Mouse (Mus musculus): ENCODE results near the gene Rnf150. TPM values are rescaled to one million over a fixed set of nuclear protein-coding genes. Genes with fewer than 3 reads are reported as not detected.
A peak's percentile ranks its signal among the peaks of the same experiment; 100 is the strongest.

Rnf150 gene
- polyA plus RNA-seq, 1 experiment: 2.0 TPM

GRCm38 (mm10) chr8:82916851-82917539, 53.8 kb downstream of the Rnf150 start:
- TF ChIP-seq TCF12 (IDR thresholded peaks at IDR 0.05; ENCODE audit: insufficient read depth, poor library complexity, severe bottlenecking): no peak
- TF ChIP-seq CEBPB (IDR thresholded peaks at IDR 0.05; ENCODE audit: insufficient read depth, poor library complexity, severe bottlenecking): no peak
- no peak for TF ChIP-seq SRF (IDR thresholded peaks at IDR 0.05; ENCODE audit: control insufficient read depth, insufficient read length, low read depth)
- no peak for TF ChIP-seq MYOG (IDR thresholded peaks at IDR 0.05; ENCODE audit: control insufficient read depth in 1 of 3, insufficient read depth in 1 of 3, insufficient read length in 2 of 3, low read depth in 2 of 3)
- no peak for TF ChIP-seq REST (IDR thresholded peaks at IDR 0.05; ENCODE audit: insufficient read depth, insufficient read length)
- no peak for TF ChIP-seq MAX (IDR thresholded peaks at IDR 0.05; ENCODE audit: low read depth)
- no peak for TF ChIP-seq MYOD1 (IDR thresholded peaks at IDR 0.05; ENCODE audit: control insufficient read depth in 1 of 3, insufficient read length in 2 of 3, low read depth in 2 of 3)
- no peak for TF ChIP-seq E2F4 (IDR thresholded peaks at IDR 0.05; ENCODE audit: insufficient read depth)
- TF ChIP-seq TCF3 (IDR thresholded peaks at IDR 0.05; ENCODE audit: insufficient read length, low read depth): no peak
- TF ChIP-seq POLR2AphosphoS2 (IDR thresholded peaks at IDR 0.05; ENCODE audit: insufficient read length, low read depth): no peak
- no peak for TF ChIP-seq POLR2A (IDR thresholded peaks at IDR 0.05; ENCODE audit: insufficient read length, low read depth)
- no peak for TF ChIP-seq USF1 (IDR thresholded peaks at IDR 0.05; ENCODE audit: low read depth)
- H3K4me3 ChIP-seq: no peak overlapping the region
- peak overlapping the region; percentile 77 for H3K4me2 ChIP-seq (ENCODE audit: low read depth)
- no peak overlapping the region for H3ac ChIP-seq (ENCODE audit: control insufficient read depth, insufficient read length)
- H3K79me2 ChIP-seq (ENCODE audit: control insufficient read depth, insufficient read depth): no peaks in the 10 kb centered on the region
- no peaks in the 10 kb centered on the region for H3K36me3 ChIP-seq (ENCODE audit: control insufficient read depth, insufficient read depth)
- H3K27me3 ChIP-seq (ENCODE audit: control insufficient read depth, insufficient read depth, insufficient read length): no peaks in the 10 kb centered on the region

DNA sequence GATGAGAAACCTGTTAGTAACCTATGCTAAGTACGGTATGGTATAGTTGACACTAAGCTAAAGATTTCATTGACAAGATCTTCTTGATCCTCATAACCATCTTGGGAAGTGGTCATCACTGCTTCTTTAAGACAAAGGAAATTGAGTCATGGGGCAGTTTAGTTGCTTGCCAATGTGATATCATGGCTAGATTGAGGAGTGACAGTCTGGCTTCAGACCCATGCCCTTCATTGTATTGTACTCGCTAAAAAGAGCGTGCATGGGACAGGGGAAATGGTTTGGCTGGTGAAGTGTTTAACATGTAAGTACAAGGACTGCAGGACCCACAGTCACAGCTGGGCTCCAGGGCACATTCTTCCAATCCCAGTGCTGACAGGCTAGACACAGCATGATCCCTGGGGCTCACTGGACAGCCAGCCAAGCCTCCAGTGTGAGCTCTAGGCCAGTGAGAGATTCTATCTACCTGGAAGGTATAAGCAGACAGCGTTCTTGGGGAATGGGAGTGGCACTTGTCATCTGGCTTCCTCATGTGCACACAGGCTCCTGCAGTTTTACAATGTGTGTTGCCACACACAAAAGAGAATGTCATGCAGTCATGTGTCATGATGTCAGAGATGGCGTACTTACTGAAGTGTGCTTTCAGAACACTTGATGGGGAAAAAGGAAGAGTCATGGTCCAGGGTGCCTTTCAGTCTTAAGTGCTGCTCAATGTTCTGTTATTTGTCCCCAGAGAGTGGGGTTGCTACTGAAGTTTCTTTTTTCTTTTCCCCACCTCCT, 54.6 kb downstream of the Rnf150 start:
- Histone ChIP-seq H3K4me3 (no peak overlapping the region), H3K36me3 (ENCODE audit: control insufficient read depth, insufficient read depth) (no peaks in the 10 kb centered on the region), H3K79me2 (ENCODE audit: control insufficient read depth, insufficient read depth) (no peaks in the 10 kb centered on the region), H3K27me3 (ENCODE audit: control insufficient read depth, insufficient read depth, insufficient read length) (no peaks in the 10 kb centered on the region), H3K4me2 (ENCODE audit: low read depth) (peak overlapping the region; percentile 77), H3ac (ENCODE audit: control insufficient read depth, insufficient read length) (no peak overlapping the region)
- peak in 1 of 3 experiments; percentile 18 for TF ChIP-seq MYOD1 (IDR thresholded peaks at IDR 0.05; ENCODE audit: control insufficient read depth in 1 of 3, insufficient read length in 2 of 3, low read depth in 2 of 3)
- TF ChIP-seq POLR2AphosphoS2 (IDR thresholded peaks at IDR 0.05; ENCODE audit: insufficient read length, low read depth): no peak

DNA sequence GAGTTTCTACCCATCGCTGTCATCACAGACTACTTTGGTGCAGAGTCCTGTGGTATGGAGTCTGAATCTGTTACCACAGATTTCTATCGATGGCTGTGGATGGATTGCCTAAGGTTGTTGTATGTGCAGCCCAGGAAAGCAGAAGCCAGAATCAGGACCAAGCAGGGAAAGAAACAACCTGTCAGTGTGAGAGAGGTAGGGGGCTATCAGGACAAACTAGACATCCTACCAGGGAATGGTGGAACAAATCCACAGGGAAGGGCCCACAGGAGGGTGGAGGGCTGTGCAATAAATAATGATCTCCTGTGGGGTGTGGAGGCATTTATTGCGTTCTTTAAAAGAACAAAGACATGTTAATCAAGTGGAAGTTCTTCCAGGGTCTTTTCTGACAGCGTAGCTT, 56.5 kb downstream of the Rnf150 start:
- TF ChIP-seq MAX (IDR thresholded peaks at IDR 0.05; ENCODE audit: low read depth) (no peak), CEBPB (IDR thresholded peaks at IDR 0.05; ENCODE audit: insufficient read depth, poor library complexity, severe bottlenecking) (no peak), MYOD1 (IDR thresholded peaks at IDR 0.05; ENCODE audit: control insufficient read depth in 1 of 3, insufficient read length in 2 of 3, low read depth in 2 of 3) (no peak), POLR2A (IDR thresholded peaks at IDR 0.05; ENCODE audit: insufficient read length, low read depth) (no peak), TCF3 (IDR thresholded peaks at IDR 0.05; ENCODE audit: insufficient read length, low read depth) (no peak)
- Histone ChIP-seq H3K4me3 (no peak overlapping the region), H3K79me2 (ENCODE audit: control insufficient read depth, insufficient read depth) (no peaks in the 10 kb centered on the region), H3K27me3 (ENCODE audit: control insufficient read depth, insufficient read depth, insufficient read length) (no peaks in the 10 kb centered on the region), H3ac (ENCODE audit: control insufficient read depth, insufficient read length) (no peak overlapping the region), H3K4me2 (ENCODE audit: low read depth) (no peak overlapping the region), H3K36me3 (ENCODE audit: control insufficient read depth, insufficient read depth) (no peaks in the 10 kb centered on the region)

- no peak overlapping the region for H3K4me2 ChIP-seq (ENCODE audit: low read depth)
- no peak for TF ChIP-seq CEBPB (IDR thresholded peaks at IDR 0.05; ENCODE audit: insufficient read depth, poor library complexity, severe bottlenecking)
- TF ChIP-seq MYOG (IDR thresholded peaks at IDR 0.05; ENCODE audit: control insufficient read depth in 1 of 3, insufficient read depth in 1 of 3, insufficient read length in 2 of 3, low read depth in 2 of 3): no peak
- TF ChIP-seq MYOD1 (IDR thresholded peaks at IDR 0.05; ENCODE audit: control insufficient read depth in 1 of 3, insufficient read length in 2 of 3, low read depth in 2 of 3): no peak
- no peak for TF ChIP-seq TCF12 (IDR thresholded peaks at IDR 0.05; ENCODE audit: insufficient read depth, poor library complexity, severe bottlenecking)
- no peak for TF ChIP-seq TCF3 (IDR thresholded peaks at IDR 0.05; ENCODE audit: insufficient read length, low read depth)
- TF ChIP-seq POLR2A (IDR thresholded peaks at IDR 0.05; ENCODE audit: insufficient read length, low read depth): no peak
- no peak for TF ChIP-seq POLR2AphosphoS2 (IDR thresholded peaks at IDR 0.05; ENCODE audit: insufficient read length, low read depth)
- no peak for TF ChIP-seq MAX (IDR thresholded peaks at IDR 0.05; ENCODE audit: low read depth)
- no peak for TF ChIP-seq SRF (IDR thresholded peaks at IDR 0.05; ENCODE audit: control insufficient read depth, insufficient read length, low read depth)
- TF ChIP-seq REST (IDR thresholded peaks at IDR 0.05; ENCODE audit: insufficient read depth, insufficient read length): no peak
- no peak for TF ChIP-seq USF1 (IDR thresholded peaks at IDR 0.05; ENCODE audit: low read depth)
- TF ChIP-seq E2F4 (IDR thresholded peaks at IDR 0.05; ENCODE audit: insufficient read depth): no peak
- no peaks in the 10 kb centered on the region for H3K27me3 ChIP-seq (ENCODE audit: control insufficient read depth, insufficient read depth, insufficient read length)
- H3K4me3 ChIP-seq: no peak overlapping the region
- no peaks in the 10 kb centered on the region for H3K36me3 ChIP-seq (ENCODE audit: control insufficient read depth, insufficient read depth)
- no peaks in the 10 kb centered on the region for H3K79me2 ChIP-seq (ENCODE audit: control insufficient read depth, insufficient read depth)
- H3ac ChIP-seq (ENCODE audit: control insufficient read depth, insufficient read length): no peak overlapping the region
These were observed 57.0 kb downstream of the Rnf150 start for GRCm38 (mm10) chr8:82920124-82920523.

DNA sequence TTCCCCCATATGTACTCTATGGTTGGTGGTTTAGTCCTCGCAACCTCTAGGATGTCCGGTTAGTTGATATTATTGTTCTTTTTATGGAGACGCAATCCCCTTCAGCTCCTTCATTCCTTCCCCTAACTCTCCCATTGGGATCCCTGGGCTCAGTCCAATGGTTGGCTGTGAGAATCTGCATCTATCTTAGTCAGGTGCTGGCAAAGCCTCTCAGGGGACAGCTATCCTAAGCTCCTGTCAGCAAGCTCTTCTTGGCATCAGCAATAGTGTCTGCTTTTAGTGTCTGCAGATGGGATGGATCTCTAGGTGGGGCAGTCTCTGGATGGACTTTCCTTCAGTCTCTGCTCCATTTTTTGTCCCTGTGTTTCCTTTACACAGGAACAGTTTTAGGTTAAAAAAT, 62.1 kb downstream of the Rnf150 start:
- no peaks in the 10 kb centered on the region for H3K36me3 ChIP-seq (ENCODE audit: control insufficient read depth, insufficient read depth)
- H3K79me2 ChIP-seq (ENCODE audit: control insufficient read depth, insufficient read depth): no peaks in the 10 kb centered on the region
- no peak overlapping the region for H3K4me2 ChIP-seq (ENCODE audit: low read depth)
- no peak overlapping the region for H3K4me3 ChIP-seq
- H3ac ChIP-seq (ENCODE audit: control insufficient read depth, insufficient read length): no peak overlapping the region
- TF ChIP-seq CEBPB (IDR thresholded peaks at IDR 0.05; ENCODE audit: insufficient read depth, poor library complexity, severe bottlenecking) (no peak), MYOG (IDR thresholded peaks at IDR 0.05; ENCODE audit: control insufficient read depth in 1 of 3, insufficient read depth in 1 of 3, insufficient read length in 2 of 3, low read depth in 2 of 3) (no peak), REST (IDR thresholded peaks at IDR 0.05; ENCODE audit: insufficient read depth, insufficient read length) (no peak), POLR2A (IDR thresholded peaks at IDR 0.05; ENCODE audit: insufficient read length, low read depth) (no peak), USF1 (IDR thresholded peaks at IDR 0.05; ENCODE audit: low read depth) (no peak), SRF (IDR thresholded peaks at IDR 0.05; ENCODE audit: control insufficient read depth, insufficient read length, low read depth) (no peak), TCF12 (IDR thresholded peaks at IDR 0.05; ENCODE audit: insufficient read depth, poor library complexity, severe bottlenecking) (no peak), MAX (IDR thresholded peaks at IDR 0.05; ENCODE audit: low read depth) (no peak), E2F4 (IDR thresholded peaks at IDR 0.05; ENCODE audit: insufficient read depth) (no peak), MYOD1 (IDR thresholded peaks at IDR 0.05; ENCODE audit: control insufficient read depth in 1 of 3, insufficient read length in 2 of 3, low read depth in 2 of 3) (no peak), POLR2AphosphoS2 (IDR thresholded peaks at IDR 0.05; ENCODE audit: insufficient read length, low read depth) (no peak)
- H3K27me3 ChIP-seq (ENCODE audit: control insufficient read depth, insufficient read depth, insufficient read length): no peaks in the 10 kb centered on the region

All from myocyte (in vitro differentiated cells).